Mouse (Mus musculus) neural tube, embryonic 13.5 days (tissue): Measurements from ENCODE around the gene Tns3. TPM values are rescaled to one million over a fixed set of nuclear protein-coding genes. Genes with fewer than 3 reads are reported as not detected.

Experiments
- ATAC-seq: fragments of 200-750 bp; cut with Nextera tagmentation; 2 replicates; pipeline ENCODE4 v1.8.0; 2017; ENCODE audit warnings: low read depth, mild to moderate bottlenecking, moderate TSS enrichment, moderate library complexity
- H3K27ac ChIP-seq: fragments of 300-500 bp; sonication (generic); replicated peaks from 2 replicates; pipeline ENCODE4 v1.5.1; 2015; ENCODE audit warnings: moderate library complexity, mild to moderate bottlenecking, inconsistent platforms
- H3K27me3 ChIP-seq: fragments of 300-500 bp; sonication (generic); 2 replicates; pipeline ENCODE4 v1.6.1; 2015; ENCODE audit warnings: mild to moderate bottlenecking, inconsistent platforms
- H3K36me3 ChIP-seq: fragments of 300-500 bp; sonication (generic); 2 replicates; pipeline ENCODE4 v1.6.1; 2015; ENCODE audit warnings: mild to moderate bottlenecking, inconsistent platforms
- H3K4me1 ChIP-seq: fragments of 300-500 bp; sonication (generic); replicated peaks from 2 replicates; pipeline ENCODE4 v1.6.1; 2015; ENCODE audit warnings: inconsistent platforms
- H3K4me2 ChIP-seq: fragments of 300-500 bp; sonication (generic); 2 replicates; pipeline ENCODE4 v1.6.1; 2015; ENCODE audit warnings: inconsistent platforms, mild to moderate bottlenecking, moderate library complexity
- H3K4me3 ChIP-seq: fragments of 300-500 bp; sonication (generic); 2 replicates; pipeline ENCODE4 v1.5.1; 2015; ENCODE audit warnings: mild to moderate bottlenecking, inconsistent platforms
- H3K9ac ChIP-seq: fragments of 300-500 bp; sonication (generic); 2 replicates; pipeline ENCODE4 v1.6.1; 2015; ENCODE audit warnings: moderate library complexity, mild to moderate bottlenecking, inconsistent platforms
- H3K9me3 ChIP-seq: fragments of 300-500 bp; sonication (generic); 2 replicates; pipeline ENCODE4 v1.6.1; 2016; ENCODE audit warnings: inconsistent platforms
- WGBS: fragments of 180-500 bp; shearing (Covaris S2); methylation state at CpG from one replicate; pipeline ENCODE4 v1.1.7; 2015; 5-methylcytosine and 5-hydroxymethylcytosine counted together
- polyA plus RNA-seq: library from polyadenylated mRNA; unstranded; fragments of >200 nt; fragmentation: Nextera tagmentation; extraction: Ambion mirVana; gene quantifications from 2 replicates; pipeline ENCODE4 v1.2.1, GENCODE M21; 2015

The Tns3 gene
- polyA plus RNA-seq, 1 experiment from 2014 or later: 7.9 TPM

DNA sequence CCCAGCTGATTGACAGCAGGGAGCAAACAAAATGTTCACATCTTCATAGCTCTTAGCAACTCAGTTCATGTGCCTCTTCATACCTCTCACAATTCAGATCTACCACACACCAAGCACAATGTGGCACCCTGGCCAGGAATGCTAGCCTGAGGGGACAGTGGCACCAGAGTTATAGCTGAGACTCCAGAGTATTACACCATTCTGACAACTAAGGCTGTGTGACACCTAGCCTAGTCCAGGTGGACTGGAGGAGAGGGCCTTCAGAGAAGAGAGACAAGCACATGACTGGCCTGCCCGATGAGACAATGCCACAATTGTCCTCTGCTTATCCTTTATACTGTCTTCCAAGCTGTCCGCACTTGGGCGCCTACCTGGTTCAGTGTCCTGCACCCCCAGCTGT, 192.8 kb downstream of the Tns3 start:
- Histone ChIP-seq H3K9me3 (no peaks in the 10 kb centered on the region), H3K27ac (no peak overlapping the region), H3K9ac (no peak overlapping the region), H3K4me1 (peaks cover 34% of the 10 kb centered on the region), H3K4me3 (no peak overlapping the region), H3K27me3 (peaks cover 5% of the 10 kb centered on the region), H3K36me3 (no peaks in the 10 kb centered on the region), H3K4me2 (no peak overlapping the region)
- WGBS: 89% methylated on average over 3 of the region's 3 CpGs
- no peak for ATAC-seq

DNA sequence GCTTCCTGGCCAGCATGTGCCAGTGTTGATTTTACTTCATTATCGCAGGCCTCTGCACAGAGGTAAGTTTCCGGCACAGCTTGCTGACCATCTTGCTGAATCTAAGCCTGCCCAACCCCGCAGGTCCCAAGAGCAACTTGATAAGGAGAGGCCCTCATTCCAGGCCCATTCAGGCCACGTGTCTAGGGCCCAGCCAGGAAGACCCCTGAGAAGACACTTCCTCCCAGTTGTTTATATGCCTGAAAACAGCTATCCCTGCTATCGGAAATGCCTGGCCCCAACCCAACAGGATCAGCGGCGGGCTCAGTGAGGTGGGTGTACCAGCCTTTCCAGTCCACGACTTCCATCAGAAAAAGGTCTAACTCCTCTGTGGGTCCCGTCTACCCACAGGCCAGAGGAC, 194.8 kb downstream of the Tns3 start:
- WGBS: 78% methylated on average over 9 of the region's 9 CpGs

DNA sequence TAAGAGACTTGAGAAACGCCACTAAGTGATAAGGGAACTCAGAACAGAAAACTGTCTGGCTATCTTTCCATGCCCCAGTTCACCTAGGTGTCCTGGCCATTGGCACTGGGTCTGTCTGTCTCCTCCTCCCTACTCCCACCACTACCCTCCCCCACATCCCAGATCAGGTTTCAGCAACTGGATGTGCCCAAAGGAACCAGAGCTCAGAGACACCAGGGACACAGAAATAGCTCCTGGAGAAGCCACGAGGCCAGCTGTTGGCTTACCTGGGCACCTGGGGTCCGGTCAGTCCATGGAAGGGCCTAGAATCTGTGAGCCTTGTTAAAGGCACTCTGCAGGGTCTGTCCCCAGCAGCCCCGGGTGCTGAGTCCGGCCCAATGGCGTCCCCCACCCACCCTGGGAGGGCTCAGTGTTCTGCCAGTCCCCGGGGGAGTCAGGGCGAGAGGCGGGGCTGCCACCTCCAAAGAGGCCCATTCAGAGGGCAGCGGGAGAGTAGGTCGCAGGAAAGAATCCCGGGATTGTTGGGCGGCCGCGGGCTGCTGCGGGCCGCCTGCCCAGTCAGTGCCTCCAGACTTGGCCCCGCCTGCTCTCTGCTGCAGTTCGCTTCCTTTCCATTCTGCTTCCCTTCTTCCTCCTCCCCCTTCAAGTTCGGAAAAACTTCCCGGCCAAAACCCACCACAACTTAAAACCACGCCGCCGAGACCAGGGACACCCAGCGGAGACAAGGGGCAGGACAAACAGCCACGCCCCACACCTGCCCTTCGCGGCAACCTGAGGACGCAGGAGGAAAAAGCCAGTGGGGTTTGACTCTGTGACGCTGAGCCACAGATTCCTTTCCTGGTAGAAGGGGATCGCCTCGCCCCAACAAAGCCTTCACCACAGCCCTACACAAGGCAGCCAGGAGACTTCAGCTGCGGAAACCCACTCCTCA, 195.9 kb downstream of the Tns3 start:
- Histone ChIP-seq H3K36me3 (no peaks in the 10 kb centered on the region), H3K27me3 (peaks cover 5% of the 10 kb centered on the region), H3K4me2 (peak overlapping the region; percentile 76), H3K27ac (peak overlapping the region; percentile 74), H3K9me3 (no peaks in the 10 kb centered on the region), H3K9ac (peak overlapping the region; percentile 67), H3K4me3 (peak overlapping the region; percentile 41), H3K4me1 (peaks cover 38% of the 10 kb centered on the region)
- peak; percentile 86 for ATAC-seq
- WGBS: under 1% methylated on average over 33 of the region's 33 CpGs

More for the DNA sequence above, 194.8 kb downstream of the Tns3 start:
- peaks cover 5% of the 10 kb centered on the region for H3K27me3 ChIP-seq
- H3K9ac ChIP-seq: no peak overlapping the region
- peaks cover 38% of the 10 kb centered on the region for H3K4me1 ChIP-seq
- no peak for ATAC-seq
- no peaks in the 10 kb centered on the region for H3K36me3 ChIP-seq
- no peak overlapping the region for H3K27ac ChIP-seq
- H3K4me3 ChIP-seq: no peak overlapping the region
- H3K9me3 ChIP-seq: no peaks in the 10 kb centered on the region
- no peak overlapping the region for H3K4me2 ChIP-seq

DNA sequence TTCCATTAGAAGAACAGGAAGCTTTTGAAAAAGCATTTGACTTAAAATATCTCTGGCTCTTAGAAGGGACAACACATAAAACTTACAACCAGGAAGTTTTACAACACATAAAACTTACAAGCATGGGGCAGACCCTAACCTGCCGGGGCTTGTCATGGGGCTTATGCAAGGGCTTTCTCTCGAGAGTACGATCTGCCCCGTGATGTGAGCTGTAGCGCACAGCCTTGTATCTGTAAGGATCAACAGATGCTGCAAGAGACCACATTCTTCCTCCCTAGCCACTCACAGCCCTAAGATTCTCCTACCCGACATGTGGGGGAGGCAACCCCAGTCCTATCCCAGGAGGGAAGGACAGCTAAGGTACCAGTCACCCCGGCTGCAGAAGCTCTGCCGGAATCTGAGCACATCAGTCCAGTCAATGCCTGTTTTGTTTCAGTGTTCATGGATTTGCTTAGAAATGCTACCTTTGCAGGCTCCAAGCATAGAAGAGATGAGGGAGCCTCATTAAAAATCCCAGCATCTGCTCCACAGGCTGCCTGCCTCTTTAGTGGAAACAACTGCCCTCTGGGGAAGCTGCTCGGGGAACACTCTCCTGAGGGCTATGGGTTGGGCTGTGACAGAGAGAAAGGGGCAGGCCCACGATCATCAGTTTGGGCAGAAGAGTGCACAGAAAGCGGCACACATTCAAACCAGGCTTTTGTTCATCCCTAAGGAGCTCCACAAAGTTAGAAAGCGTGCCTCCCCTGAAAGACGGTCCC, 196.8 kb downstream of the Tns3 start:
- peak overlapping the region; percentile 67 for H3K9ac ChIP-seq
- H3K9me3 ChIP-seq: no peaks in the 10 kb centered on the region
- WGBS: 26% methylated on average over 13 of the region's 13 CpGs

DNA sequence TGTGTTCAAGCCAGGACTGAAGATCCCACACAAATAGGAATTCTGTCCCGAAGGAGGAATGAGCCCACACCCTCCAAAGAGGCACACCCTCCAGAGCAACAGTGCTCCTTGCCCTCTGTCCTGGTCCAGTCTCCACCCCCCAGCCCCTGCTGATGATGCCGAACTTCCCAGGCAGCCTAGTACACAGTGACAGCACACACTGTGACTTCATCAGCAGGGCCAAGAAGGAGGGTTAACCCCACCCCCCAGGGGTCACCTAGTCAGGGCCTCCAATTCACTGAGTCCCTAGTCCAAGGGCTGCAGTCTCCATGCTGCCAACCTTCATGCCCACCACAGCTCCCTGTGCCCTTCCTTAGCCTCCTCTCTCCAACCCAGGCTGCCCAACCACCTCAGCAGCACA, 200.5 kb downstream of the Tns3 start:
- no peaks in the 10 kb centered on the region for H3K27me3 ChIP-seq
- ATAC-seq: no peak
- WGBS: 74% methylated on average over 2 of the region's 2 CpGs
- H3K36me3 ChIP-seq: no peaks in the 10 kb centered on the region
- H3K9ac ChIP-seq: no peak overlapping the region
- no peak overlapping the region for H3K4me3 ChIP-seq
- H3K27ac ChIP-seq: no peak overlapping the region
- peaks cover 32% of the 10 kb centered on the region for H3K4me1 ChIP-seq
- no peaks in the 10 kb centered on the region for H3K9me3 ChIP-seq
- H3K4me2 ChIP-seq: no peak overlapping the region

More for the DNA sequence above, 196.8 kb downstream of the Tns3 start:
- Histone ChIP-seq H3K4me3 (peak overlapping the region; percentile 41), H3K36me3 (no peaks in the 10 kb centered on the region), H3K27me3 (peaks cover 5% of the 10 kb centered on the region), H3K4me2 (peak overlapping the region; percentile 76), H3K27ac (peak overlapping the region; percentile 74), H3K4me1 (peaks cover 38% of the 10 kb centered on the region)
- peak; percentile 54 for ATAC-seq

DNA sequence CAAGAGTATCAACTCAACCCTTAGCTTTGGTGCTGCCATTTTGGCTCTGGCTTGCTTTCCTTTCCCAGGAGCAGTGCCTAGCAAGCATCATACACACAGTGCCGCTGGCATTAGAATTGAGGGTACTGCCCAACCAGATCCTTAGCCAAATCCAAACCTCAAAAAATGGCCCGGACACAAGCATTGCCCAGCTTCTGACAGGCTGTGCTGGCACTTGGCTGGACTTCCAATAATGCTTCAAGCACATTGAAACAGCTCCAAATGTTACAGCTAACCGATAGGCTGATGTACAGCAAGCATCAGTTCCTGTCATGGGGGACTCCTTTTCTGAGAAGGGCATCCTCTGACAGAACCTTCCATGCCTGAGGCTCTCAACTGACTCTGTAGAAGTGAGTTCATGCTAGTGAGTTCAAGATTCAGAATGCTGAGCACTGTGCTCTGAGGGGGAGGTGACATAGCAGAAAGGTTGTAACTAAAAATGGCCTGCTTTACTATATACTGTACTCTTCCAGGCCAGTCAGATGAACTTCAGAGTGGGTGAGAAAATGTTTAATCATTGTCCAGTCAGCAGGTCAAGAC, 201.4 kb downstream of the Tns3 start:
- no peak for ATAC-seq

DNA sequence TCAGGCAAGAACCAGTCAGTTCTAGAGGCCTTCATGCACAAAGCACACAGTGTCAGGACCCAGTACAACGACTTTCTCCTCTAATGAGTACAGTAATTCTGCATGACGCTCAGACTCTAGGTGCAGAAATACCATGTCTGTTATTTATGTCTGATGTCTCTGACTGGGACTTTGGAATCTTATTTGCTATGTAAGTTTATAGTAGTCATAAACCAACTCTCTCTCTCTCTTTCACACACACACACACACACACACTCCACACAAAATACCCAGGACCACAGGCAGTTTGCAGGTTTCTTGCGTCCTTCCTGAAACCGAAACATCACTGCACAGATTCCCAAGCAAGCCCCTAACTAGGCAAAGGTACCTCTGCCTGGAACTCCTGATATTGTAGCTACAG, 203.5 kb downstream of the Tns3 start:
- Histone ChIP-seq H3K4me2 (no peak overlapping the region), H3K9me3 (no peaks in the 10 kb centered on the region), H3K36me3 (no peaks in the 10 kb centered on the region), H3K27ac (no peak overlapping the region), H3K9ac (no peak overlapping the region), H3K4me3 (no peak overlapping the region), H3K4me1 (peaks cover 33% of the 10 kb centered on the region), H3K27me3 (no peaks in the 10 kb centered on the region)
- WGBS: 89% methylated on average over 4 of the region's 4 CpGs
- ATAC-seq: no peak

More for the DNA sequence above, 201.4 kb downstream of the Tns3 start:
- Histone ChIP-seq H3K27ac (no peak overlapping the region), H3K4me1 (peaks cover 31% of the 10 kb centered on the region), H3K36me3 (no peaks in the 10 kb centered on the region), H3K9me3 (no peaks in the 10 kb centered on the region), H3K4me3 (no peak overlapping the region), H3K27me3 (no peaks in the 10 kb centered on the region), H3K9ac (no peak overlapping the region), H3K4me2 (no peak overlapping the region)
- 88% methylated on average over 3 of the region's 3 CpGs for WGBS

DNA sequence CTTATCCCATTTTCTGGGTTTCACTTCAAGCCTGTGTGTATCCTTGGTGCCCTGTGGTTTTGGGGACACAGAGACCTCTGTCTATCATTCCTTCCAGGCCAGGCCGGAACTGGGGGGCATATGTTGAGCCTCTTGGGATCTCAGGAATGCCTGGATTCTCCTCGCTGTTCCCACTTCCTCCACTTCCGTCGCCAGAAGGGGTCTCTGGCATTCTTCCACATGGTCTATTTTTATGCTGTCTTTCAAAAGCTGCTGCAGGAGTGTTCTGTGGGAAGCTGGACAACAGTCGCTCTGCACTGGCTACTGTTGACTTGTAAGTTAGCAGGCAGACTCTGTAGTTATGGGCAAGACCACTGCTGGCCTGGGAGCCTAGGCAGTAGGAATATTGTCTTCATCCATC, 206.4 kb downstream of the Tns3 start:
- no peak for ATAC-seq
- H3K27ac ChIP-seq: peak overlapping the region; percentile 80

DNA sequence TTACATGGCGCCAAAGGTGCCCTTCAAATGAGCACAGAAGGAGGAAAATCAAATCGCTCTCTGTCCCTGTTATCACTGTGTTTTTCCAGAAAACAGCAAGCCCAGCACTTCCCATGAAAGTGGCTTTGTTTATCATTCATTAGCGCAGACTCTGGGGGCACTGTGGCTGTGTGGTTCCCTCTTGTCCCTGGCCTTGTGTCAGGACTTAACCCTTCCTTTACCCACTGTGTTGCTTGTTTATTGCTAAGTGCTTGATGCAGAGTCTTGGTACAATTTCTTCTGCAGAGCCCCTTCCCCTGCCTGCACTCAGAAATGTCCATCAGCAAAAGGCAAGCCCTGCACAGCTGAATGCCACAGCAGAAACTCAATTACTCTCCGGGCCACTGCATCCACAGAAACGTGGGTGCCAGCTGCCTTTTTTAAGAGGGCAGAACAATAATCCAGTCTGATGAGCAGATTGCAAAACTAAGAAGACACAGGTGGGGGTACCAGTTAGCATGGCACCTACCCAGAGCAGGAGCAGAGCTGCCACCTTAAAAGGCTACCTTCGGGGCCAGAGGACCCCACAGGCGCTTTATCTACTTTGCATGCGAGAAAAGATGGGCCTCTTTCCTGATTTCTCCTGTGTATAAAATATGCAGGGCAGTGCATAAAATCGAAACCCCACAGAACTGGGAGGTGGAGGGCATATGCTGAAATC, 207.6 kb downstream of the Tns3 start:
- no peak overlapping the region for H3K4me3 ChIP-seq
- 45% methylated on average over 9 of the region's 9 CpGs for WGBS
- H3K27me3 ChIP-seq: no peaks in the 10 kb centered on the region
- peaks cover 53% of the 10 kb centered on the region for H3K4me1 ChIP-seq
- no peaks in the 10 kb centered on the region for H3K9me3 ChIP-seq
- 0 out of 2 replicates have a peak overlapping the region, but pooled peaks have one; percentile 26 for H3K9ac ChIP-seq
- H3K27ac ChIP-seq: peak overlapping the region; percentile 80
- H3K4me2 ChIP-seq: no peak overlapping the region
- H3K36me3 ChIP-seq: no peaks in the 10 kb centered on the region
- ATAC-seq: peak; percentile 68

More for the DNA sequence above, 206.4 kb downstream of the Tns3 start:
- 44% methylated on average over 5 of the region's 5 CpGs for WGBS
- Histone ChIP-seq H3K4me1 (peaks cover 49% of the 10 kb centered on the region), H3K27me3 (no peaks in the 10 kb centered on the region), H3K4me3 (no peak overlapping the region), H3K36me3 (no peaks in the 10 kb centered on the region), H3K4me2 (no peak overlapping the region), H3K9me3 (no peaks in the 10 kb centered on the region), H3K9ac (no peak overlapping the region)

DNA sequence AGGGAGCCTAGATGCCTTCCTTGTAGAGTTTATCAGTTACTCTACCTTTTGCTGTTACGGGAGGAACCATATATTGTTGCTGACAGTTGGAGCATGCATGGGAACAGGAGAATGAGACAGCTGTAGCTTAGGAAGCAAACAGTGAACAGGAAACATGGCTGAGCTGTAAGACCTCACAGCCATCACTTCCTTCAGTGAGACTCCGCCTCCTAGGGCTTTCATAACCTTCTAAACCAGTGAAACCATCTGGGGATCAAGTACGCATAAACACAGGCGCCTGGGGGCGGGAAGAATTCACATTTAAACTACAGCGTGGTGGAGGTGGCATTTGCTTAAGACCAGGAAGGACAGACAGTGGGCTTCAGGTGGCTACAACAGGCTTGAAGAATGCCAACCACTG, 208.7 kb downstream of the Tns3 start:
- Histone ChIP-seq H3K4me1 (peaks cover 53% of the 10 kb centered on the region), H3K36me3 (peaks cover 5% of the 10 kb centered on the region; the same call in 1 of the 2 replicates), H3K27me3 (no peaks in the 10 kb centered on the region), H3K27ac (no peak overlapping the region), H3K9me3 (no peaks in the 10 kb centered on the region), H3K4me3 (no peak overlapping the region), H3K9ac (no peak overlapping the region), H3K4me2 (no peak overlapping the region)
- 82% methylated on average over 6 of the region's 6 CpGs for WGBS
- ATAC-seq: no peak

DNA sequence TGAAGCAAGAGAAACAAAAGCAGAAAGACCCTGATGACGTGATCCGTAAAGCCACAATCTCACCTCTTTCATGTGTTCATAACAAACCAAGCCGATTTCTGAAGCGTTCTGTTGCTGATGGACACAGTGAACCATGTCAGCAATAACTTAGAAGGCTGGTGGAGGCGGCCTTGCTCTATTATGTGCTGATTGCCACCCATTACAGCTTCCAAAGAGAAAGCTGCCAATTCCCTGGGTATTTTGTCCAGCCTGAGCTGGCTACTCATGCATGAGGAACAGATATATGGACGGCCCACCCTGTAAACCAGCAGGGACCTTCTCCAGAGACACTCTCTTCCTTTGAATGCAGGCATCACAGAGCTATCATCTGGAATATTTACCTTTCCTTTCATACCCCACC, 211.1 kb downstream of the Tns3 start:
- no peak overlapping the region for H3K4me3 ChIP-seq
- H3K4me2 ChIP-seq: no peak overlapping the region
- H3K27ac ChIP-seq: 0 out of 2 replicates have a peak overlapping the region, but pooled peaks have one; percentile 3
- no peaks in the 10 kb centered on the region for H3K27me3 ChIP-seq
- no peak for ATAC-seq
- WGBS: 50% methylated on average over 6 of the region's 6 CpGs
- H3K4me1 ChIP-seq: peaks cover 44% of the 10 kb centered on the region
- no peaks in the 10 kb centered on the region for H3K9me3 ChIP-seq
- peaks cover 11% of the 10 kb centered on the region; the same call in 1 of the 2 replicates for H3K36me3 ChIP-seq
- H3K9ac ChIP-seq: no peak overlapping the region
